Mouse (Mus musculus): ENCODE measurements around the gene Celsr1. TPM values are rescaled to one million over a fixed set of nuclear protein-coding genes. Genes with fewer than 3 reads are reported as not detected.

Celsr1 gene
- polyA plus RNA-seq, 1 experiment from 2014 or later: 30.8 TPM

GRCm38 (mm10) chr15:85986170-85986569 lies 47.4 kb downstream of the Celsr1 start:
- POLR2A ChIA-PET: no interaction called here

GRCm38 (mm10) chr15:85985601-85986000 lies 48.0 kb downstream of the Celsr1 start:
- in situ Hi-C loops (cut with MboI; ENCODE audit: low pct_unique_long_range_greater_than_20kb): no loop called here
- POLR2A ChIA-PET: no interaction called here
- no peaks in the 10 kb centered on the region for H3K27me3 ChIP-seq
- ATAC-seq (no peak), DNase-seq (ENCODE audit: low read depth, low spot score) (no peak)
- CTCF ChIA-PET: interaction anchor here (1.4 to 2.1 kb wide), 3 partner anchors 11 to 72 kb away, joined by 4 to 8 read pairs (median 4); no protein-coding TSS in a partner anchor
- TF ChIP-seq CTCF (IDR thresholded peaks at IDR 0.05): no peak

More at GRCm38 (mm10) chr15:85986170-85986569, 47.4 kb downstream of the Celsr1 start:
- CTCF ChIA-PET: interaction anchor here (1.4 to 2.1 kb wide), 3 partner anchors 12 to 73 kb away, joined by 4 to 8 read pairs (median 4); no protein-coding TSS in a partner anchor
- DNase-seq (ENCODE audit: low read depth, low spot score): no peak
- H3K27me3 ChIP-seq: no peaks in the 10 kb centered on the region
- in situ Hi-C loops (cut with MboI; ENCODE audit: low pct_unique_long_range_greater_than_20kb): no loop called here
- ATAC-seq: no peak
- no peak for TF ChIP-seq CTCF (IDR thresholded peaks at IDR 0.05)

GRCm38 (mm10) chr15:85983131-85983530 lies 50.4 kb downstream of the Celsr1 start:
- TF ChIP-seq CTCF (IDR thresholded peaks at IDR 0.05): no peak
- ATAC-seq (no peak), DNase-seq (ENCODE audit: low read depth, low spot score) (no peak)
- ChIA-PET CTCF (no interaction called here), POLR2A (interaction anchor here (0.6 kb wide), 1 partner anchor 74 kb away, joined by 5 read pairs; no protein-coding TSS in a partner anchor)
- no peaks in the 10 kb centered on the region for H3K27me3 ChIP-seq
- in situ Hi-C loops (cut with MboI; ENCODE audit: low pct_unique_long_range_greater_than_20kb): no loop called here

GRCm38 (mm10) chr15:85982416-85982775 lies 51.2 kb downstream of the Celsr1 start:
- no peak for DNase-seq (ENCODE audit: low read depth, low spot score)
- no peak for TF ChIP-seq CTCF (IDR thresholded peaks at IDR 0.05)
- CTCF ChIA-PET: interaction anchor here (1.1 kb wide), 1 partner anchor 74 kb away, joined by 3 read pairs; no protein-coding TSS in a partner anchor
- H3K27me3 ChIP-seq: no peaks in the 10 kb centered on the region
- POLR2A ChIA-PET: no interaction called here
- in situ Hi-C loops (cut with MboI; ENCODE audit: low pct_unique_long_range_greater_than_20kb): no loop called here
- ATAC-seq: no peak

- in situ Hi-C loops (cut with MboI; ENCODE audit: low pct_unique_long_range_greater_than_20kb): no loop called here
Measured at GRCm38 (mm10) chr15:85981768-85982415, 51.7 kb downstream of the Celsr1 start.

GRCm38 (mm10) chr15:85977086-85977485 lies 56.5 kb downstream of the Celsr1 start:
- ChIA-PET POLR2A (no interaction called here), CTCF (no interaction called here)
- DNase-seq (ENCODE audit: low read depth, low spot score): no peak
- in situ Hi-C loops (cut with MboI; ENCODE audit: low pct_unique_long_range_greater_than_20kb): no loop called here
- TF ChIP-seq CTCF (IDR thresholded peaks at IDR 0.05): no peak
- no peak for ATAC-seq
- H3K27me3 ChIP-seq: no peaks in the 10 kb centered on the region

More at GRCm38 (mm10) chr15:85981768-85982415, 51.7 kb downstream of the Celsr1 start:
- ChIA-PET POLR2A (interaction anchor here (1.5 kb wide), 1 partner anchor 52 kb away, joined by 3 read pairs; the partner anchor contains the start of gene Celsr1), CTCF (interaction anchor here (1.1 kb wide), 1 partner anchor 74 kb away, joined by 3 read pairs; no protein-coding TSS in a partner anchor)
- no peak for TF ChIP-seq CTCF (IDR thresholded peaks at IDR 0.05)
- no peaks in the 10 kb centered on the region for H3K27me3 ChIP-seq
- peak; percentile 83 for ATAC-seq
- DNase-seq (ENCODE audit: low read depth, low spot score): no peak

- in situ Hi-C loops (cut with MboI; ENCODE audit: low pct_unique_long_range_greater_than_20kb): no loop called here
- ChIA-PET POLR2A (no interaction called here), CTCF (no interaction called here)
- no peak for DNase-seq (ENCODE audit: low read depth, low spot score)
- ATAC-seq: no peak
- no peaks in the 10 kb centered on the region for H3K27me3 ChIP-seq
- TF ChIP-seq CTCF (IDR thresholded peaks at IDR 0.05): no peak
Measured at GRCm38 (mm10) chr15:85975746-85976145, 57.8 kb downstream of the Celsr1 start.

- ATAC-seq (no peak), DNase-seq (ENCODE audit: low read depth, low spot score) (no peak)
- in situ Hi-C loops (cut with MboI; ENCODE audit: low pct_unique_long_range_greater_than_20kb): no loop called here
- CTCF ChIA-PET: no interaction called here
- POLR2A ChIA-PET: no interaction called here
- TF ChIP-seq CTCF (IDR thresholded peaks at IDR 0.05): no peak
- no peaks in the 10 kb centered on the region for H3K27me3 ChIP-seq
Measured at GRCm38 (mm10) chr15:85971596-85971995, 62.0 kb downstream of the Celsr1 start.

- in situ Hi-C loops (cut with MboI; ENCODE audit: low pct_unique_long_range_greater_than_20kb): no loop called here
- ChIA-PET POLR2A (no interaction called here), CTCF (no interaction called here)
- H3K27me3 ChIP-seq: no peaks in the 10 kb centered on the region
- no peak for DNase-seq (ENCODE audit: low read depth, low spot score)
- no peak for ATAC-seq
- no peak for TF ChIP-seq CTCF (IDR thresholded peaks at IDR 0.05)
Measured at GRCm38 (mm10) chr15:85970441-85970840, 63.1 kb downstream of the Celsr1 start.

- POLR2A ChIA-PET: no interaction called here
- DNase-seq (ENCODE audit: low read depth, low spot score) (no peak), ATAC-seq (no peak)
- no peak for TF ChIP-seq CTCF (IDR thresholded peaks at IDR 0.05)
- no peaks in the 10 kb centered on the region for H3K27me3 ChIP-seq
- in situ Hi-C loops (cut with MboI; ENCODE audit: low pct_unique_long_range_greater_than_20kb): loop anchor here (10.0 kb wide), 1 partner anchor 65 kb away; the partner anchor contains the start of gene Celsr1
- CTCF ChIA-PET: no interaction called here
Measured at GRCm38 (mm10) chr15:85969707-85970153, 63.8 kb downstream of the Celsr1 start.

- H3K27me3 ChIP-seq: no peaks in the 10 kb centered on the region
- ATAC-seq (no peak), DNase-seq (ENCODE audit: low read depth, low spot score) (no peak)
- in situ Hi-C loops (cut with MboI; ENCODE audit: low pct_unique_long_range_greater_than_20kb): loop anchor here (10.0 kb wide), 1 partner anchor 66 kb away; the partner anchor contains the start of gene Celsr1
- ChIA-PET CTCF (no interaction called here), POLR2A (no interaction called here)
- TF ChIP-seq CTCF (IDR thresholded peaks at IDR 0.05): no peak
Measured at GRCm38 (mm10) chr15:85969291-85969690, 64.3 kb downstream of the Celsr1 start.

Measured in Patski (cell line).